Mouse (Mus musculus): Measurements from ENCODE around the gene Dlst. TPM values are rescaled to one million over a fixed set of nuclear protein-coding genes. Genes with fewer than 3 reads are reported as not detected.

The Dlst gene
- 104 and 115 TPM in 2 replicates for total RNA-seq (2014; rRNA removed)
- polyA plus RNA-seq (2015; fragmentation: Nextera tagmentation; extraction: Ambion mirVana), result 104 and 108 TPM in 2 replicates

GRCm38 (mm10) chr12:85110698-85111592 lies at the start of gene Dlst, which contains the start of gene Prox2:
Gene Dlst, plus strand, starts transcription at chr12:85110833.
Gene Prox2, minus strand, starts transcription at chr12:85110759.
- Histone ChIP-seq H3K4me3 (ENCODE audit: low read length) (peak within 1 kb of the TSS; percentile 60), H3K36me3 (ENCODE audit: insufficient read depth, low read length) (no peaks in the 10 kb centered on the region; the same call in 1 of the 2 replicates), H3K9me3 (ENCODE audit: low read length) (no peaks in the 10 kb centered on the region), H3K9ac (replicated peaks; ENCODE audit: low read length) (peak within 1 kb of the TSS; percentile 66), H3K27ac (peak within 1 kb of the TSS; percentile 71), H3K27me3 (ENCODE audit: insufficient read depth, low read length) (no peaks in the 10 kb centered on the region), H3K4me2 (ENCODE audit: low read depth, low read length) (peak within 1 kb of the TSS; percentile 77), H3K4me1 (ENCODE audit: insufficient read depth, low read length) (peaks cover 10% of the 10 kb centered on the region)
- 0 out of 2 replicates have a peak, but pooled peaks have one; percentile 1 for TF ChIP-seq CTCF (IDR thresholded peaks at IDR 0.05; ENCODE audit: low read depth)
- peak; percentile 97 for ATAC-seq
- WGBS, result under 1% methylated on average over 80 of the region's 83 CpGs
- DNase-seq (ENCODE audit: low spot score), result peak; percentile 93

GRCm38 (mm10) chr12:85071043-85071442 lies 39.6 kb upstream of the Dlst start:
- Histone ChIP-seq H3K27ac (no peak overlapping the region), H3K4me3 (ENCODE audit: low read length) (no peak overlapping the region), H3K9me3 (ENCODE audit: low read length) (no peaks in the 10 kb centered on the region), H3K27me3 (ENCODE audit: insufficient read depth, low read length) (no peaks in the 10 kb centered on the region), H3K4me1 (ENCODE audit: insufficient read depth, low read length) (no peaks in the 10 kb centered on the region), H3K4me2 (ENCODE audit: low read depth, low read length) (no peak overlapping the region), H3K36me3 (ENCODE audit: insufficient read depth, low read length) (peaks cover 19% of the 10 kb centered on the region; the same call in 1 of the 2 replicates), H3K9ac (replicated peaks; ENCODE audit: low read length) (no peak overlapping the region)
- DNase-seq (ENCODE audit: low spot score) (no peak), ATAC-seq (no peak)
- no peak for TF ChIP-seq CTCF (IDR thresholded peaks at IDR 0.05; ENCODE audit: low read depth)

GRCm38 (mm10) chr12:85077100-85077499 lies 33.5 kb upstream of the Dlst start:
- ATAC-seq (no peak), DNase-seq (ENCODE audit: low spot score) (no peak)
- Histone ChIP-seq H3K4me2 (ENCODE audit: low read depth, low read length) (no peak overlapping the region), H3K27me3 (ENCODE audit: insufficient read depth, low read length) (no peaks in the 10 kb centered on the region), H3K4me3 (ENCODE audit: low read length) (no peak overlapping the region), H3K9ac (replicated peaks; ENCODE audit: low read length) (no peak overlapping the region), H3K4me1 (ENCODE audit: insufficient read depth, low read length) (no peaks in the 10 kb centered on the region), H3K9me3 (ENCODE audit: low read length) (no peaks in the 10 kb centered on the region), H3K27ac (no peak overlapping the region), H3K36me3 (ENCODE audit: insufficient read depth, low read length) (peaks cover 6% of the 10 kb centered on the region; the same call in 1 of the 2 replicates)
- WGBS, result 89% methylated on average over 3 of the region's 3 CpGs
- no peak for TF ChIP-seq CTCF (IDR thresholded peaks at IDR 0.05; ENCODE audit: low read depth)

- WGBS, result 88% methylated on average over 2 of the region's 2 CpGs
These were observed 26.4 kb upstream of the Dlst start for GRCm38 (mm10) chr12:85084257-85084656.

GRCm38 (mm10) chr12:85084941-85085340 lies 25.7 kb upstream of the Dlst start:
- Histone ChIP-seq H3K4me1 (ENCODE audit: insufficient read depth, low read length) (no peaks in the 10 kb centered on the region), H3K27ac (no peak overlapping the region), H3K4me2 (ENCODE audit: low read depth, low read length) (no peak overlapping the region), H3K4me3 (ENCODE audit: low read length) (no peak overlapping the region), H3K9me3 (ENCODE audit: low read length) (no peaks in the 10 kb centered on the region), H3K9ac (replicated peaks; ENCODE audit: low read length) (no peak overlapping the region), H3K27me3 (ENCODE audit: insufficient read depth, low read length) (no peaks in the 10 kb centered on the region), H3K36me3 (ENCODE audit: insufficient read depth, low read length) (peaks cover 11% of the 10 kb centered on the region; the same call in 1 of the 2 replicates)
- DNase-seq (ENCODE audit: low spot score) (no peak), ATAC-seq (no peak)
- 89% methylated on average over 4 of the region's 4 CpGs for WGBS
- no peak for TF ChIP-seq CTCF (IDR thresholded peaks at IDR 0.05; ENCODE audit: low read depth)

More at GRCm38 (mm10) chr12:85084257-85084656, 26.4 kb upstream of the Dlst start:
- Histone ChIP-seq H3K27me3 (ENCODE audit: insufficient read depth, low read length) (no peaks in the 10 kb centered on the region), H3K9me3 (ENCODE audit: low read length) (no peaks in the 10 kb centered on the region), H3K4me3 (ENCODE audit: low read length) (no peak overlapping the region), H3K4me2 (ENCODE audit: low read depth, low read length) (no peak overlapping the region), H3K27ac (no peak overlapping the region), H3K4me1 (ENCODE audit: insufficient read depth, low read length) (no peaks in the 10 kb centered on the region), H3K36me3 (ENCODE audit: insufficient read depth, low read length) (peaks cover 11% of the 10 kb centered on the region; the same call in 1 of the 2 replicates), H3K9ac (replicated peaks; ENCODE audit: low read length) (no peak overlapping the region)
- no peak for TF ChIP-seq CTCF (IDR thresholded peaks at IDR 0.05; ENCODE audit: low read depth)
- no peak for ATAC-seq
- DNase-seq (ENCODE audit: low spot score), result no peak

GRCm38 (mm10) chr12:85087845-85088244 lies 22.8 kb upstream of the Dlst start:
- no peak overlapping the region for H3K9ac ChIP-seq (replicated peaks; ENCODE audit: low read length)
- H3K4me3 ChIP-seq (ENCODE audit: low read length), result no peak overlapping the region
- H3K36me3 ChIP-seq (ENCODE audit: insufficient read depth, low read length), result peaks cover 11% of the 10 kb centered on the region; the same call in 1 of the 2 replicates
- no peaks in the 10 kb centered on the region for H3K9me3 ChIP-seq (ENCODE audit: low read length)
- DNase-seq (ENCODE audit: low spot score) (no peak), ATAC-seq (no peak)
- H3K27me3 ChIP-seq (ENCODE audit: insufficient read depth, low read length), result no peaks in the 10 kb centered on the region
- no peak overlapping the region for H3K4me2 ChIP-seq (ENCODE audit: low read depth, low read length)
- WGBS, result 89% methylated on average over 12 of the region's 12 CpGs
- no peaks in the 10 kb centered on the region for H3K4me1 ChIP-seq (ENCODE audit: insufficient read depth, low read length)
- no peak for TF ChIP-seq CTCF (IDR thresholded peaks at IDR 0.05; ENCODE audit: low read depth)
- H3K27ac ChIP-seq, result no peak overlapping the region

All from hindbrain, postnatal 0 days (tissue).